Mouse (Mus musculus): ENCODE data around the gene Acss3. TPM values are rescaled to one million over a fixed set of nuclear protein-coding genes. Genes with fewer than 3 reads are reported as not detected.

The Acss3 gene
- total RNA-seq, 2 experiments from 2014 or later = 5.1 to 7.1 TPM

GRCm38 (mm10) chr10:107021118-107021517 lies 102.3 kb downstream of the Acss3 start:
- DNase-seq (ENCODE audit: low spot score) = no peak

- DNase-seq (ENCODE audit: low spot score) = no peak
Measured at GRCm38 (mm10) chr10:107011142-107011541, 112.3 kb downstream of the Acss3 start.

GRCm38 (mm10) chr10:106998052-106998625 lies 125.3 kb downstream of the Acss3 start:
- no peak for DNase-seq (ENCODE audit: low spot score)

GRCm38 (mm10) chr10:106989478-106989877 lies 134.0 kb downstream of the Acss3 start:
- no peak for DNase-seq (ENCODE audit: low spot score)

- DNase-seq (ENCODE audit: low spot score) = no peak
Measured at GRCm38 (mm10) chr10:106975193-106976141, 148.0 kb downstream of the Acss3 start.

GRCm38 (mm10) chr10:106959026-106959425 lies 164.4 kb downstream of the Acss3 start:
- DNase-seq (ENCODE audit: low spot score) = no peak

- no peak for DNase-seq (ENCODE audit: low spot score)
Measured at GRCm38 (mm10) chr10:106941380-106941779, 182.1 kb downstream of the Acss3 start.

- peak; percentile 9 for DNase-seq (ENCODE audit: low spot score)
Measured at GRCm38 (mm10) chr10:106939441-106939840, 184.0 kb downstream of the Acss3 start.

GRCm38 (mm10) chr10:106938851-106939250 lies 184.6 kb downstream of the Acss3 start:
- DNase-seq (ENCODE audit: low spot score) = no peak

GRCm38 (mm10) chr10:106936996-106937395 lies 186.5 kb downstream of the Acss3 start:
- no peak for DNase-seq (ENCODE audit: low spot score)

GRCm38 (mm10) chr10:106932571-106933073 lies 190.8 kb downstream of the Acss3 start:
- peak; percentile 22 for DNase-seq (ENCODE audit: low spot score)

GRCm38 (mm10) chr10:106928576-106929332 lies 194.7 kb downstream of the Acss3 start:
- no peak for DNase-seq (ENCODE audit: low spot score)

- no peak for DNase-seq (ENCODE audit: low spot score)
Measured at GRCm38 (mm10) chr10:106924798-106925197, 198.7 kb downstream of the Acss3 start.

GRCm38 (mm10) chr10:106924334-106924733 lies 199.1 kb downstream of the Acss3 start:
- DNase-seq (ENCODE audit: low spot score) = no peak

- DNase-seq (ENCODE audit: low spot score) = no peak
Measured at GRCm38 (mm10) chr10:106914822-106915221, 208.6 kb downstream of the Acss3 start.

- no peak for DNase-seq (ENCODE audit: low spot score)
Measured at GRCm38 (mm10) chr10:106914275-106914674, 209.2 kb downstream of the Acss3 start.

GRCm38 (mm10) chr10:106913032-106913431 lies 210.4 kb downstream of the Acss3 start:
- no peak for DNase-seq (ENCODE audit: low spot score)

GRCm38 (mm10) chr10:106910108-106910507 lies 213.4 kb downstream of the Acss3 start:
- DNase-seq (ENCODE audit: low spot score) = no peak

GRCm38 (mm10) chr10:106896351-106896750 lies 227.1 kb downstream of the Acss3 start:
- no peak for DNase-seq (ENCODE audit: low spot score)

All from gastrocnemius, adult 18-20 months (tissue).